Mouse (Mus musculus) stomach, postnatal 0 days (tissue): ENCODE results near the gene Vmn1r223.

ENCODE experiments used
- CTCF ChIP-seq: IDR thresholded peaks from 2 replicates; pipeline ENCODE4 v1.5.1; 2016; ENCODE audit warnings: antibody characterized with exemption, low read depth, mild to moderate bottlenecking, moderate library complexity
- EP300 ChIP-seq: optimal IDR thresholded peaks from 2 replicates; pipeline ENCODE3; 2016; ENCODE audit warnings: antibody characterized with exemption

DNA sequence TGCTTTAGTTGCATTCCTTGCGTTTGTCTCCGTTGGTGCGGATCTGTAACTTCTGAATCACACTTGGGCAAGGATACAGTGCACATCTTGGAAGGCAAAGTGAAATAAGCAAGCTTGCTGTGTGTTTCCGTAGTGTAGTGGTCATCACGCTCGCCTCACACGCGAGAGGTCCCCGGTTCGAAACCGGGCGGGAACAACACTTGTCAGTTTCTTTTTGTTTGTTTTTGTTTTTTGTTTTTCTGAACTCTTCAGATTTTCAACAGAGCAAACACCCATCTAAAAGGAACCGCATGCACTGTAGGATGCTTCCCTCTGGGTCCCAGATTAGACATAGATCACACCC, 53.0 kb downstream of the Vmn1r223 start:
- TF ChIP-seq EP300, result no peak
- no peak for TF ChIP-seq CTCF
